In genomic region chr4:117360713-117361557, GRCm38 (mm10) we compare ENCODE assay signal across 13 mouse cellular contexts.
A peak's percentile ranks its signal among the peaks of the same experiment; 100 is the strongest.
DNase-seq lines count a peak whose midpoint lies in the region; ATAC-seq lines count a peak whose summit lies in the region.
"Had no signal": no experiment of that assay in that cellular context is flagged by ENCODE, and none has a peak within 500 bp of the region (broad histone marks: within the 10 kb centered on the region; RNA-seq: fewer than 3 reads in every experiment).

No protein-coding gene starts in this region.

- no peak for DNase-seq in hindbrain, embryonic 10.5 days (ENCODE audit: low spot score)
- DNase-seq in ES-CJ7 (ENCODE audit: low read depth, low spot score), result peak; percentile 90
- DNase-seq in midbrain, embryonic 11.5 days (ENCODE audit: low spot score, missing footprints), result no peak
- DNase-seq in layer of hippocampus, adult 9-11 months, result no peak
- no peak for DNase-seq in thymus, postnatal 36 days
- DNase-seq: heart, postnatal 36 days; liver, embryonic 13.5 days; thymus, postnatal 25 days had no signal

- WGBS in hindbrain, embryonic 10.5 days, result 56% methylated on average over 16 of the region's 16 CpGs
- 38% methylated on average over 16 of the region's 16 CpGs for WGBS in hindbrain, embryonic 13.5 days
- 41% methylated on average over 16 of the region's 16 CpGs for WGBS in midbrain, embryonic 11.5 days

- no peak for ATAC-seq in hindbrain, embryonic 13.5 days (ENCODE audit: low FRiP score)
- ATAC-seq in midbrain, embryonic 11.5 days (ENCODE audit: low FRiP score), result peak; percentile 51
- no peak for ATAC-seq in erythroid progenitor cell, adult 5-6 weeks (replicated peaks; ENCODE audit: low FRiP score, poor library complexity, severe bottlenecking)
- ATAC-seq: CD4-positive, CD25-positive, alpha-beta regulatory T cell, adult 4 months had no signal

- no peaks in the 10 kb centered on the region for H3K36me3 ChIP-seq in hindbrain, embryonic 10.5 days
- H3K36me3 ChIP-seq in hindbrain, embryonic 13.5 days, result no peaks in the 10 kb centered on the region
- H3K36me3 ChIP-seq in midbrain, embryonic 11.5 days (ENCODE audit: control insufficient read depth, insufficient read depth, low read length), result no peaks in the 10 kb centered on the region
- H3K36me3 ChIP-seq: liver, embryonic 13.5 days had no signal

- H3K4me2 ChIP-seq in hindbrain, embryonic 13.5 days, result no peak overlapping the region
- H3K4me2 ChIP-seq in midbrain, embryonic 11.5 days, result no peak overlapping the region
- H3K4me2 ChIP-seq: liver, embryonic 13.5 days had no signal

- H3K27me3 ChIP-seq in hindbrain, embryonic 10.5 days (ENCODE audit: insufficient read depth, poor library complexity, severe bottlenecking), result peaks cover 100% of the 10 kb centered on the region
- peaks cover 99% of the 10 kb centered on the region for H3K27me3 ChIP-seq in hindbrain, embryonic 13.5 days
- H3K27me3 ChIP-seq in midbrain, embryonic 11.5 days (ENCODE audit: control insufficient read depth, insufficient read depth, low read length), result peaks cover 39% of the 10 kb centered on the region
- H3K27me3 ChIP-seq: liver, embryonic 13.5 days had no signal

- H3K4me1 ChIP-seq in hindbrain, embryonic 10.5 days (replicated peaks), result peaks cover 47% of the 10 kb centered on the region
- peaks cover 47% of the 10 kb centered on the region for H3K4me1 ChIP-seq in hindbrain, embryonic 13.5 days (replicated peaks)
- H3K4me1 ChIP-seq in brown adipose tissue, adult 24 weeks (ENCODE audit: control insufficient read depth, insufficient read depth, insufficient read length, low read length), result peaks cover 34% of the 10 kb centered on the region
- peaks cover 22% of the 10 kb centered on the region for H3K4me1 ChIP-seq in midbrain, embryonic 11.5 days (ENCODE audit: control insufficient read depth, insufficient read depth, low read length)

- no peaks in the 10 kb centered on the region for H3K9me3 ChIP-seq in hindbrain, embryonic 10.5 days
- H3K9me3 ChIP-seq in hindbrain, embryonic 13.5 days, result no peaks in the 10 kb centered on the region
- no peaks in the 10 kb centered on the region for H3K9me3 ChIP-seq in midbrain, embryonic 11.5 days (ENCODE audit: control insufficient read depth, low read length)
- H3K9me3 ChIP-seq: liver, embryonic 13.5 days had no signal

- peak overlapping the region; percentile 56 for H3K27ac ChIP-seq in hindbrain, embryonic 10.5 days
- H3K27ac ChIP-seq in hindbrain, embryonic 13.5 days, result no peak overlapping the region
- H3K27ac ChIP-seq in brown adipose tissue, adult 24 weeks (replicated peaks; ENCODE audit: low read depth, low read length), result peak overlapping the region; percentile 83
- no peak overlapping the region for H3K27ac ChIP-seq in midbrain, embryonic 11.5 days (ENCODE audit: low read depth, low read length)
- H3K27ac ChIP-seq: liver, embryonic 13.5 days had no signal

- H3K4me3 ChIP-seq in hindbrain, embryonic 10.5 days, result no peak overlapping the region
- no peak overlapping the region for H3K4me3 ChIP-seq in hindbrain, embryonic 13.5 days
- H3K4me3 ChIP-seq in brown adipose tissue, adult 24 weeks (ENCODE audit: insufficient read depth, low read depth, low read length), result no peak overlapping the region
- H3K4me3 ChIP-seq in midbrain, embryonic 11.5 days (ENCODE audit: low read depth, low read length), result no peak overlapping the region
- H3K4me3 ChIP-seq: erythroblast, embryonic 14.5 days; liver, embryonic 13.5 days had no signal

- no peak overlapping the region for H3K9ac ChIP-seq in hindbrain, embryonic 13.5 days
- no peak overlapping the region for H3K9ac ChIP-seq in midbrain, embryonic 11.5 days (ENCODE audit: low read length)
- H3K9ac ChIP-seq: liver, embryonic 13.5 days had no signal

Comparison
In these comparisons a context has a peak if more than half of its experiments do, and no peak if none do; other contexts are left out.
1. H3K27ac ChIP-seq: peak in hindbrain, embryonic 10.5 days (single experiment) and brown adipose tissue, adult 24 weeks (single experiment); none in hindbrain, embryonic 13.5 days (single experiment) and midbrain, embryonic 11.5 days (single experiment).